Mouse (Mus musculus): Measurements from ENCODE around the gene Zfp973. TPM values are rescaled to one million over a fixed set of nuclear protein-coding genes. Genes with fewer than 3 reads are reported as not detected.

Zfp973 gene
- not detected in 2 replicates for polyA plus RNA-seq (2012; ENCODE audit: low replicate concordance)

GRCm38 (mm10) chr2:176670222-176670621 is at the start of gene Zfp973:
Zfp973 (plus strand) TSS chr2:176670522.

GRCm38 (mm10) chr2:176636244-176636643 is 34.1 kb upstream of the Zfp973 start, which contains the start of gene Gm14308:
Gm14308 (minus strand) TSS chr2:176636344.

GRCm38 (mm10) chr2:176708051-176708450 is 37.7 kb downstream of the Zfp973 start, which contains the start of gene Gm14305:
Gm14305 (plus strand) TSS chr2:176708328.

Other genes starting within 250 kb of the Zfp973 start
- not detected in 2 replicates for gene Gm14435, start 246.9 kb upstream of the Zfp973 start, polyA plus RNA-seq (2012; ENCODE audit: low replicate concordance)
- 2.5 TPM in 1 of 2 replicates, not detected in the other for gene Gm14434, start 183.7 kb upstream of the Zfp973 start, polyA plus RNA-seq (2012; ENCODE audit: low replicate concordance)
- gene Zfp967, start 149.5 kb upstream of the Zfp973 start, polyA plus RNA-seq (2012; ENCODE audit: low replicate concordance): 0.13 and 0.30 TPM in 2 replicates
- gene Gm14308, start 34.2 kb upstream of the Zfp973 start, polyA plus RNA-seq (2012; ENCODE audit: low replicate concordance): not detected in 2 replicates
- gene Gm14305, start 37.8 kb downstream of the Zfp973 start, polyA plus RNA-seq (2012; ENCODE audit: low replicate concordance): 0.31 and 0.63 TPM in 2 replicates
- gene Gm14295, start 128.1 kb downstream of the Zfp973 start, polyA plus RNA-seq (2012; ENCODE audit: low replicate concordance): 0.15 TPM in 1 of 2 replicates, not detected in the other
- gene Gm14408, start 160.6 kb downstream of the Zfp973 start, polyA plus RNA-seq (2012; ENCODE audit: low replicate concordance): not detected in 2 replicates